Mouse (Mus musculus) cerebellum, adult 18-20 months (tissue): ENCODE results near the gene Skap1.

Experiments used
- DNase-seq, 2 experiments: peaks; one replicate each; pipeline ENCODE4 v3.0.0; 2021

Gene Skap1

DNA sequence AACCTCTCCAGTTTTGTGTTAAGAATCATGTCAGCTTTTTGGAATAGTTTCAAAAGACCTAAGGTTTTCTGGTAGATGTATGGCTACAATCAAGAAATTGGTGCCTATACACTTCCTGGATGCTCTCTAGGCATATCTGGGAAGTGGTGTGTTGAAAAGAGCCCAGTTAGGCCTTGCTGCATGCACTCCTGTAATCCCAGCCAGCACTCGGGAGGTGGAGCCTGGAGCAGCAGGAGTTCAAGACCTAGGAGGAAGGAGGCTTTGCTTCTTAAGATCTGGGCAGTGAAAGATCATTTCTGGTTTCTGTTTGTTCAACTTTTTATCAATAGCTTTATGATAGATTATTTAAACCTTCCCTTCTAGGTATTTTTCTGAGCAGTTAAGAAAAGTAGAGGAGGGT is 326.3 kb downstream of the Skap1 start:
- DNase-seq, result no peak

GRCm38 (mm10) chr11:96795491-96795890 is 331.1 kb downstream of the Skap1 start:
- no peak for DNase-seq

GRCm38 (mm10) chr11:96796081-96796480 is 331.7 kb downstream of the Skap1 start:
- DNase-seq, result no peak

DNA sequence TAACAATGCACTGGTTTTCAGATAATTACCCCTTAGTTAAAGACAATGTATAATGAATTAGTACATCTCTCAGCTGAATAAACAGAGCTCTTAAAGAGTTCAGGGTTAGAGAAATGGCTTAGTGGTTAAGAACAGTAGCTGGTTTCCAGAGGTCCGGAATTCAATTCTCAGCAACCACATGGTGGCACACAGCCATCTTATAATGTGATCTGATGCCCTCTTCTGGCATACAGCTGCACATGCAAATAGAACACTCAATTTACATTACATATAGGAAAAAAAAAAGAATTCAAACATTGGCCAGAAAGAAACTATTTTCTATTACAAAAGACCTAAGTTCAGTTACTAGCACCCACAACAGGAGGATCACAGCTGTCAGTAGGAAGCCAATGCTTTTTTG is 332.2 kb downstream of the Skap1 start:
- DNase-seq, result no peak

DNA sequence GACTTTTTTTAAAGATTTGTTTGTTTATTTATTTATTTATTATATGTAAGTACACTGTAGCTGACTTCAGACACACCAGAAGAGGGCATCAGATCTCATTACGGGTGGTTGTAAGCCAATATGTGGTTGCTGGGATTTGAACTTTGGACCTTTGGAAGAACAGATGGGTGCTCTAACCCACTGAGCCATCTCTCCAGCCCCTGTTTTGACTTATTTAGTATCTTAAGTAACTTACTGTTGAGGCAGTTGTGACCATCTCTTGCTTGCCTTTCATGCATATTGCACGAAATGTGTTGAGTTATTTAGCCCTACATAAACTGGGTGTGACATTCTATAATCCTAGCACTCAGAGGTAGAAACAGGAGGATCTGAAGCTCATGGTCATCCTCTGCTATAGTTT is 335.1 kb downstream of the Skap1 start:
- no peak for DNase-seq

DNA sequence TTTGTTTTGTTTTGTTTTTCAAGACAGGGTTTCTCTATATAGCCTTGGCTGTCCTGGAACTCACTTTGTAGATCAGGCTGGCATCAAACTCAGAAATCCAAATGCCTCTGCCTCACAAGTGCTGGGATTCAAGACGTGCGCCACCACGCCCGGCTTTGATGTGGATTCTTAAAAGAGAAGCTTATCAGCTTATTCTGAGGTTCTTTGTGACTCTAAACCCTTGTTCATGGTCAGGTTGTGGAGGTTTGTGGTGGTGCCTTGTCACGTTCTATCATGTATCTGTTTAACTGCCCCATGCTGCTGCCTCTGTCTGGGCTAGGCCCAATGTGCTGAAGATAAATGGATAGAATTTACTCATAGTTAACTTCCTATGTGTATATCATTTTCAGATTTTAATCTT is 341.2 kb downstream of the Skap1 start:
- no peak for DNase-seq

DNA sequence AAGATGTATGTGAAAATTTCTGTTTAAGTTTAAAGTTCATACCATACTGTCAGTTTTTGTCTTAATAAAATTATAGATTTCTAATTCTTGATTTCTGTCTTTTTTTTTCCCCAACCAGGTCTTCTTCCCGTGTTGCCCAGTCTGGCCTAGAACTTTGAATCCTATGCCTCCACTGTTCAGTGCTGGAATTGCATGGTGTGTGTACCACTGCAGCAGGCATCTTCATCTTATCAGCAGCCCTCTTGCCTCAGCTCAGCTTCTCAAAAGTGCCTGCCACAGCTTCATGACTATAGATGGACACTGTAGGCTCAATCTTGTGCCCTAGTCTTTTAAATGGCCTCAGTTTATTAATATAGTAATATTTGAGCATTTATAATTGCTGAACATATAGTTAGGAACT is 343.7 kb downstream of the Skap1 start:
- DNase-seq, result no peak
